Mouse (Mus musculus): ENCODE data around the gene Ermp1. TPM values are rescaled to one million over a fixed set of nuclear protein-coding genes. Genes with fewer than 3 reads are reported as not detected.
"Not testable (repeated sequence)": the region's sequence is repeated elsewhere in the genome, so short reads cannot be mapped to it uniquely, and the experiment has no call there.

The Ermp1 gene
- polyA plus RNA-seq, 1 experiment from 2014 or later: 9.9 TPM

DNA sequence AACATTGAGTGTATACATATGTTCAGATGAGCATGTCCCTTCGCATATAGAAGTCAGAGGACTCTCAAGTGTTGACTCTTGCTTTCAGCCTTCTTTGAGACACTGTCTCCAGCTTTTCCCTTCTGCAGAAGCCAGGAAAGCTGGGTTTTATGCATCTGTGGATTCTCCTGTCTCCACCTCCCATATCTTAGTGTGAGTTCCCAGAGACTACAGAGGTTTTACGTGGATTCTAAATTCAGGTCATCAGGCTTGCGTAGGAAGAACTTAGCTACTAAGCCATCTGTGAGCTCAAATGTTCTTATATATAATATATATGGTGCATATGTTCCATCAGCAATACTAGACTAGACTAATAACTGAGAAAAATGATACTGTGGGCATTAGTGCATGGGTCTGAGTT is 51.9 kb downstream of the Ermp1 start:
- ATAC-seq (ENCODE audit: low read depth): no peak
- H3K9me3 ChIP-seq (ENCODE audit: control insufficient read depth, low read length): no peaks in the 10 kb centered on the region
- H3K4me1 ChIP-seq (ENCODE audit: control insufficient read depth, insufficient read depth, low read length): no peaks in the 10 kb centered on the region
- peaks cover 19% of the 10 kb centered on the region for H3K36me3 ChIP-seq (ENCODE audit: control insufficient read depth, insufficient read depth, low read length)
- no peak overlapping the region for H3K9ac ChIP-seq (replicated peaks; ENCODE audit: low read depth, low read length)
- no peak overlapping the region for H3K27ac ChIP-seq (ENCODE audit: low read depth, low read length)
- H3K4me2 ChIP-seq (ENCODE audit: low read depth, low read length): no peak overlapping the region
- 97% methylated on average over 3 of the region's 3 CpGs for whole genome bisulfite sequencing
- H3K4me3 ChIP-seq (ENCODE audit: low read depth, low read length): no peak overlapping the region
- no peaks in the 10 kb centered on the region for H3K27me3 ChIP-seq (ENCODE audit: control insufficient read depth, insufficient read depth, low read length)

DNA sequence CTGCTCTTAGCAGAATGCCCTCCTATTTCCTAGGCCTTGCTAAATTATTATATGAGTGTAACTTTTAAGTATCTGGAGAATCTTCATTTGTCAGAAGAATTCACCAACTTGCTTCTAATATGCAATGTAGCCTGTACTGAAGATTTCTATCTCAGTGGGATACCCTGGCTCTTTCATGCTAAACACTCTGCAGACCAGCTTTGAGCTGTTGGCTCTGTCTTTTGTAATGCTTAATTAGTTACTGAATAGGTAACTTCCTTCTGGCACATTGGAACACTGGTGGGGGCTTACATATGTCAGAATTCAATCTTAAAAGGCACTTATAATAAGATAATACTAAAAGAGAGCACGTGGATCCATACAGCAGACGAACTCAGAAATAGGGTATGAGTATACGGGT is 54.4 kb downstream of the Ermp1 start:
- not testable (repeated sequence) for H3K27ac ChIP-seq (ENCODE audit: low read depth, low read length); H3K27me3 ChIP-seq (ENCODE audit: control insufficient read depth, insufficient read depth, low read length); ATAC-seq (ENCODE audit: low read depth); H3K9ac ChIP-seq (replicated peaks; ENCODE audit: low read depth, low read length); H3K4me1 ChIP-seq (ENCODE audit: control insufficient read depth, insufficient read depth, low read length); H3K4me3 ChIP-seq (ENCODE audit: low read depth, low read length); H3K9me3 ChIP-seq (ENCODE audit: control insufficient read depth, low read length); H3K4me2 ChIP-seq (ENCODE audit: low read depth, low read length)
- peaks cover 14% of the 10 kb centered on the region for H3K36me3 ChIP-seq (ENCODE audit: control insufficient read depth, insufficient read depth, low read length)
- WGBS: 71% methylated on average over 3 of the region's 3 CpGs

DNA sequence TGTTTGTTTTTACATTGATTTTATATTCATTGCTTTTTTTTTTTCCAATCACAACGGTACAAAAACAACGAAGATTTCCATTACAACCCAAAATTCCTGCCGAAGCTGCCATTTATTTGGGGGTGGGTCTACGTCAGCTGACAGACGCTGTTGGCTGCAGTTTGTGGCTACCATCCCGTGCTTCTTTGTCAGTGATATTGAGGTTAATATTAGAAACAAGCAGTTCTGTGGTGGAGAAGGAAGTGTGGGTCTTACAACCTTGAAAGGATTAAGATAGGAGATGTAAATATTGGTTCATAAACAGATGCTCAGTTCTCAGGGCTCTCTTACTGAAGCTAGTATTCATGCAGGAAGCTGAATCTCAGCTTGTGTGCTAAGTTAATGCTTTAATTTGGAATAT is 64.5 kb downstream of the Ermp1 start:
- Histone ChIP-seq H3K9me3 (ENCODE audit: control insufficient read depth, low read length) (no peaks in the 10 kb centered on the region), H3K27ac (ENCODE audit: low read depth, low read length) (no peak overlapping the region), H3K4me3 (ENCODE audit: low read depth, low read length) (no peak overlapping the region), H3K4me1 (ENCODE audit: control insufficient read depth, insufficient read depth, low read length) (no peaks in the 10 kb centered on the region), H3K4me2 (ENCODE audit: low read depth, low read length) (no peak overlapping the region), H3K27me3 (ENCODE audit: control insufficient read depth, insufficient read depth, low read length) (no peaks in the 10 kb centered on the region), H3K9ac (replicated peaks; ENCODE audit: low read depth, low read length) (no peak overlapping the region), H3K36me3 (ENCODE audit: control insufficient read depth, insufficient read depth, low read length) (peaks cover 22% of the 10 kb centered on the region)
- WGBS: 84% methylated on average over 6 of the region's 6 CpGs
- no peak for ATAC-seq (ENCODE audit: low read depth)

DNA sequence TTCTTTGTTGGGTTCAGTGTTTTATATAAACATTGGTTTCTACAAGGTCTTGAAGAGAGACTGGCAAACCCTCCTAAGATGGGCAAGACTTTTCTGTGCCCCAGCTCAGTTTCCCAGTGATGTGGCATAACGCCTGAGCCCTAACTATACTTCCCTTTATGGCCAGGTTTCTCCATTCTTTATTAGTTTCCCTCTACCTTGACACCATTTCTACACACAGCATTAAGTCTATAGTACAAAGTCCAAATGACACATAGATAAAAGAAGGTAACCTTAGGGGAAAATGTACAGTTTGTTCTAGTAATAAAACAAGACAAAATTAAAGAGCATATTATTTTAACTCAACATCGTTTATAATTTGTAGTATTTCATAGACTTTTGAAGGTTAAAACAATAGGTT is 65.8 kb downstream of the Ermp1 start:
- WGBS: 91% methylated on average over 2 of the region's 2 CpGs
- Histone ChIP-seq H3K27ac (ENCODE audit: low read depth, low read length) (no peak overlapping the region), H3K4me2 (ENCODE audit: low read depth, low read length) (no peak overlapping the region), H3K36me3 (ENCODE audit: control insufficient read depth, insufficient read depth, low read length) (peaks cover 13% of the 10 kb centered on the region), H3K4me3 (ENCODE audit: low read depth, low read length) (no peak overlapping the region), H3K27me3 (ENCODE audit: control insufficient read depth, insufficient read depth, low read length) (no peaks in the 10 kb centered on the region), H3K9me3 (ENCODE audit: control insufficient read depth, low read length) (no peaks in the 10 kb centered on the region), H3K9ac (replicated peaks; ENCODE audit: low read depth, low read length) (no peak overlapping the region), H3K4me1 (ENCODE audit: control insufficient read depth, insufficient read depth, low read length) (no peaks in the 10 kb centered on the region)
- ATAC-seq (ENCODE audit: low read depth): no peak

DNA sequence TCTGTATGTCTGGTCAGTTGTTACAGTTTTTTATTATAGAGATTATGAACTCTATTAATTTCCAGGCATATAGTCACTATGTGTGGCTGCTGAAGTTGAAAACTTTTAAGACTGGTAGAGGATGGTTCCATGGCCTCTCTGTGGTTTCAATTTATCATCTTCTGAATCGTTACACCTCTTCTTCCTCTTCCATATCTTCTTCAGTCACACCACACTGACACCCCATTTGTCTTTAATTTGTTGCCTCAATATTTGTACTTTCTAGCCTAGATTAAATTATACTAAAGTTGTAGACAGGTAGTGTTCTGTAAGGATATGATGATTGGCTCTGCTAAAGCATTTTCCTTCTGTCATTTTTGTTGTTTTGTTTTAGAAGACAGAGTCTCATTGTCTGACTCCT is 81.7 kb downstream of the Ermp1 start:
- Histone ChIP-seq H3K9me3 (ENCODE audit: control insufficient read depth, low read length) (no peaks in the 10 kb centered on the region), H3K4me1 (ENCODE audit: control insufficient read depth, insufficient read depth, low read length) (no peaks in the 10 kb centered on the region), H3K36me3 (ENCODE audit: control insufficient read depth, insufficient read depth, low read length) (peaks cover 11% of the 10 kb centered on the region; the same call in 1 of the 2 replicates), H3K4me3 (ENCODE audit: low read depth, low read length) (no peak overlapping the region), H3K27me3 (ENCODE audit: control insufficient read depth, insufficient read depth, low read length) (no peaks in the 10 kb centered on the region), H3K27ac (ENCODE audit: low read depth, low read length) (no peak overlapping the region), H3K4me2 (ENCODE audit: low read depth, low read length) (no peak overlapping the region), H3K9ac (replicated peaks; ENCODE audit: low read depth, low read length) (no peak overlapping the region)
- 90% methylated on average over 1 of the region's 1 CpGs for WGBS
- no peak for ATAC-seq (ENCODE audit: low read depth)

DNA sequence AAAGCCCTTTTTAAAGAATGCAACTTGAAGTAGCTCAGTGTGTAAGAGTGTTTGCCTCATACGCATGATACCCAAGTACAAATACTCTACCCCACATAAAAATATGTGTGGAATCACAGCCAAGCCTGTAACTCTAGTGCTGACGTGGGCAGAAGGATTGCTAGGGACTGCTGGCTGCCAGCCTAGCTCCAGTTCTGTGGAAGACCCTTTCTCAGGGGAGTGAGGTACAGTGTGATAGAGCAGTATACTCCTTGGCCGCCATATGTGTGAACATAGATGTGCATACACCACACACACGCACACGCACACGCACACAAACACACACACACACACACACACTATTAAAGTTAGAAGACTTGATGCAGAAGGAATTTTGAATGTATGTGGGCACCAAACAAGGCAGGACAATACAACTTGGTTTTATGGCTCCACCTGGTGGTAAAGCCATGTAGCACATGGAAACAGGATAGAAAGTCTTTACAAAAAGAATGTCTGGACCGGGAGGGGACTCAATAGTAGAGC is 84.9 kb downstream of the Ermp1 start:
- ATAC-seq (ENCODE audit: low read depth): peak; percentile 61; the same call in 1 of the 2 replicates
- H3K36me3 ChIP-seq (ENCODE audit: control insufficient read depth, insufficient read depth, low read length): peaks cover 4% of the 10 kb centered on the region; the same call in 1 of the 2 replicates
- H3K9me3 ChIP-seq (ENCODE audit: control insufficient read depth, low read length): no peaks in the 10 kb centered on the region
- no peak overlapping the region for H3K9ac ChIP-seq (replicated peaks; ENCODE audit: low read depth, low read length)
- H3K4me3 ChIP-seq (ENCODE audit: low read depth, low read length): no peak overlapping the region
- no peak overlapping the region for H3K4me2 ChIP-seq (ENCODE audit: low read depth, low read length)
- H3K4me1 ChIP-seq (ENCODE audit: control insufficient read depth, insufficient read depth, low read length): no peaks in the 10 kb centered on the region
- H3K27ac ChIP-seq (ENCODE audit: low read depth, low read length): no peak overlapping the region
- 72% methylated on average over 7 of the region's 7 CpGs for WGBS
- no peaks in the 10 kb centered on the region for H3K27me3 ChIP-seq (ENCODE audit: control insufficient read depth, insufficient read depth, low read length)

DNA sequence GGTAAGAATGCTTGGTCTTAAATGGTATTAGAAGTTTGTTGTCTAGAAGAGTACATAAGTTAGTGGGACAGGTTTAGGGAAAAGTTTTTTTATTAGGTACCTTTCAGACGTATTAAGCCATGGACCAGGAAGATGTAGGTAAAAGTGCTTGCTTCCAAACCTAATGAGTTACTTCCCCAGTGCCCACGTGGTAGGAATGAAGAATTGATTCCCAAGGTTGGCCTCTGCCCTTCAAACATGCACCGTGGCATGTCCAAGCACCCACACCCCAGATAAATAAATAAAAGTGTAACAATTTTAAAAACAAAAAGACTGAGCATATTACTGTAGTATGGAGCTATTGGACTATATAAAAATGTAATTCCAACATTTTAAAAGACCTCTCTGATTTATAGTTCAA is 85.6 kb downstream of the Ermp1 start:
- ATAC-seq (ENCODE audit: low read depth): no peak
- Histone ChIP-seq H3K4me1 (ENCODE audit: control insufficient read depth, insufficient read depth, low read length) (no peaks in the 10 kb centered on the region), H3K9ac (replicated peaks; ENCODE audit: low read depth, low read length) (no peak overlapping the region), H3K27me3 (ENCODE audit: control insufficient read depth, insufficient read depth, low read length) (no peaks in the 10 kb centered on the region), H3K27ac (ENCODE audit: low read depth, low read length) (no peak overlapping the region), H3K9me3 (ENCODE audit: control insufficient read depth, low read length) (no peaks in the 10 kb centered on the region), H3K4me2 (ENCODE audit: low read depth, low read length) (no peak overlapping the region), H3K4me3 (ENCODE audit: low read depth, low read length) (no peak overlapping the region), H3K36me3 (ENCODE audit: control insufficient read depth, insufficient read depth, low read length) (peaks cover 4% of the 10 kb centered on the region; the same call in 1 of the 2 replicates)
- WGBS: 81% methylated on average over 3 of the region's 3 CpGs

DNA sequence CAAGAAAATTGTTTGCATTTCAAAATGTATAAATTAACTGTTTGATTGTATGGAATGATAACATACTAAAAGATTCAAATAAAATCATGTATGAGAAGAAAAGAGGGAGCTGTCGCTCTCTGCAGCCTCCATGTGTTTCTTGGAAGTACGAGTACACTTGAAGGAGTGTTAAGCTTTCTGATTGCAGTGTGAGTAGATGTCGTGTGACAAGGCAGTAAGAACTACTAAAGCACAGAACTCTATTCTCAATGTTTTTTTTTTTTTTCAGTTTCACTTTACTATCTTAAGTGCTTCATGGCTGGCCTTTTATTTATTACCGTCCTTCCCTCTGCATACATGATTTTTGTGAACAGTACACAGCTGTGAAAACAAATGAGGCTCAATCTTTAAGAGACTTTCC is 86.0 kb downstream of the Ermp1 start:
- Histone ChIP-seq H3K4me2 (ENCODE audit: low read depth, low read length) (no peak overlapping the region), H3K9me3 (ENCODE audit: control insufficient read depth, low read length) (no peaks in the 10 kb centered on the region), H3K36me3 (ENCODE audit: control insufficient read depth, insufficient read depth, low read length) (peaks cover 4% of the 10 kb centered on the region; the same call in 1 of the 2 replicates), H3K9ac (replicated peaks; ENCODE audit: low read depth, low read length) (no peak overlapping the region), H3K4me3 (ENCODE audit: low read depth, low read length) (no peak overlapping the region), H3K4me1 (ENCODE audit: control insufficient read depth, insufficient read depth, low read length) (no peaks in the 10 kb centered on the region), H3K27ac (ENCODE audit: low read depth, low read length) (no peak overlapping the region), H3K27me3 (ENCODE audit: control insufficient read depth, insufficient read depth, low read length) (no peaks in the 10 kb centered on the region)
- ATAC-seq (ENCODE audit: low read depth): no peak
- WGBS: 84% methylated on average over 4 of the region's 4 CpGs
